Mouse (Mus musculus) forelimb bud, embryonic 11.5 days (tissue): ENCODE results near the gene Hs2st1.

Experiments used
- DNase-seq: peaks from one replicate; pipeline ENCODE4 v3.0.0-alpha.2; 2012; ENCODE audit warnings: low read depth, low spot score

The Hs2st1 gene

DNA sequence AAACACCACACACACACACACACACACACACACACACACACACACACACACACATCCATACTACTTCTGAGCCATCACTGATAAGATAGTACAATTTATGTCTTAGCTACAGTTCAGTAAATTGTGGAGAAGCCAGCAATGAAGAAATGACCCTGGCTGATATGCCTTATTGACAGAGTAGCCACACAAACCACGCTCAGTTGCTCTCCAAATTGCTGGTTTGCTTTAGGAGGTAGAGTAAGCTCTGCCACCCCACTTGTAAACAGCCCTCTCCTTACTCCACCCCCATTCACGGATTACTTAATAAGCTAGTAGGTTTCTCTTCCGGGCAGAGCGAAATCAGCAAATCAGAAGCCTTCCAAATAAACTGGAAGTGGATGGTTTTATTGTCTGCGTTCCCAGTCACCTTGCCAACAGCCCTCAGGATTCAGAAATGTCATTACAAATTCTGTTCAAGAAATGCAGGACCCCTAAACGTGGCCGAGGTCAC, 175.5 kb downstream of the Hs2st1 start:
- DNase-seq = no peak

DNA sequence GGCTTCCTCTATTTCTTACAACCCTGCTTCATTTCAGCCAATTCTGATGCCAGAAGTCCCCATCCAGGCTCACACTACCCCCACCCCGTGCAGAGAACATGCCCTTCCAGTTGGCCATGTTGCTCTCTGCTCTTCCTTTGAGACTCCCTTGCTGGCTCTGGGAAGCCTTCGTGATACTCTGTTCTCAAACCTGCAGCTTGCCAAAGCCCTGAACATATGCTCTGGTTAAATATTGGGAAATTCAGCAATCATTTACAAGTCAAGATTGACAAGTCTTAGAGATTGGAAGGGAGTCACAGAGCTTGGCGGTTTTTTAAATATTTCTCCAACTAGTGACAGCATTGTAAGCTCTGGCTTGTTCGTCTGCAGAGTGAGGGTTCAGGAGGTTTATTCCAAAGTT, 183.5 kb downstream of the Hs2st1 start:
- no peak for DNase-seq

- no peak for DNase-seq
These were observed 185.3 kb downstream of the Hs2st1 start for GRCm38 (mm10) chr3:144384648-144385047.

DNA sequence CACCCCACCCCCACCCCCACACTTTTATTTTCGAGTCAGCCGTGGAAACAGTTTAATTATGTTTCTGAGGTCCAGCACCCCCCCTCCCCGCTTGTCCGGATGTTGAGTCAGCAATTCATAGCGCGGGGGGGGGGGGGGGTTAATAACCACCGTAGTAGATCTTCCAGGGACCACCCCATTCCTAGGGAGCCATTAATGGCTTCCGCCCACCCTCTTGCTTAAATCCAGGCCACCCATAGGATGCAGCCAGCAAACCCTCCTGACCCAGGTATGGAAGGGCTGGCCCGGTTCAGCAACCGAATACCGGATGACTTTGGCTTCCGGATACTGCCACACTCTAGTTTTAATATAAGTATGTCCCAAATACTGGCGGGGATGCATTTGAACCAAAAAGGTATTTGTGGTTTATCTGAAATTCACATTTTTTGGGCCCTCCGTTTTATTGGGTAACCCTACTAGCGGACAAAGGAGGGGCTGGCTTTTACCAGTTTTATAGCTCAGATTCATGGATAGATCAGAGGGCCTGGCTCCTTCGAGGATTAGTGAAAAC, 188.5 kb downstream of the Hs2st1 start:
- no peak for DNase-seq

DNA sequence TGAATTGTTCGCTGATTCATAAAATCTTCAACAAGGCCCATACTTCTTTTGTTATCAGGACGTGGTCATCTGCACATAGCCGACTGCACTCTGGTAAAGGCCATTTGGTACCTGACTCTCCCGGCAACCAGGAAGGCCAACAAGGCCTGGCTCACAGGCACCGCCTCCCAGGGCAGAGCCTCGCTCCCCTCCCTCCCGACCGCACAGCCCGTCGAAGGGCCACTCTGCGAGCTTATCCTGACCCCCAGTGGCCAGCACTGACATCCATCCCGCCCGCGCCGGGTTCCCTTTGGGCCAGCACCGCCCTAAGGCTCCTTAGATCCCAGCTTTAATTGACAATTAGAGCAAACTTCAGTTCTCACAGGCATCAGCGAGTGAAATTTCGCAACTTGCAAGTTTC, 189.1 kb downstream of the Hs2st1 start:
- DNase-seq = peak; percentile 83

DNA sequence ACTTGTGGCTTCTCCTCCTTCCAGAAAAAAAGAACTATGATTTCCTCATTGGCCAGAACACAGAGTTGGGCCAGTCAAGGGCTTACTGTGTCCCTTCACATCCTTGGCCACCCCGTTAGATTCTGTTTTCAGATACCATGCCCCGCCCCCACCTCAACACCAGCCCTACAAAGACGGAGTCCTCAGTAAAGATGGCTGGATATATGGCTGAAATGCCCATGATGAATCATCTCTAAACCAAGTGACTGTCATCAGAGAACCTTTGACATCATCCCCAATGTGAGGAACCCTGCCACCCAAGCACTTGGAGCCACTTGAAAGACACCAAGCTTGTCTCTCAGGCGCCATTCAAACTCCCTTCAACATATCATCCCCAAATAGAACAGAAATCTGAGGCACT, 190.2 kb downstream of the Hs2st1 start:
- DNase-seq = no peak
